Mouse (Mus musculus) embryonic stem cell, embryonic (primary cell): ENCODE data around the gene Gm11060.

Source experiments
- CTCF ChIA-PET, 4 experiments: fragments of 300-600 bp in 2 of 4; fragments of 350-600 bp in 2 of 4; sonication (Branson Sonifier 250); formaldehyde crosslinking; loops; one replicate each; lab custom pipeline; 2022; ENCODE audit warnings: inconsistent platforms in 2 of 4; lab: Charles Lee
- POLR2A ChIA-PET, 4 experiments: fragments of 300-600 bp in 2 of 4; fragments of 350-600 bp in 2 of 4; sonication (Branson Sonifier 250); formaldehyde crosslinking; loops; one replicate each; lab custom pipeline; 2022; ENCODE audit warnings: antibody characterized with exemption in 4 of 4, inconsistent platforms in 1 of 4; lab: Charles Lee

Gene Gm11060

DNA sequence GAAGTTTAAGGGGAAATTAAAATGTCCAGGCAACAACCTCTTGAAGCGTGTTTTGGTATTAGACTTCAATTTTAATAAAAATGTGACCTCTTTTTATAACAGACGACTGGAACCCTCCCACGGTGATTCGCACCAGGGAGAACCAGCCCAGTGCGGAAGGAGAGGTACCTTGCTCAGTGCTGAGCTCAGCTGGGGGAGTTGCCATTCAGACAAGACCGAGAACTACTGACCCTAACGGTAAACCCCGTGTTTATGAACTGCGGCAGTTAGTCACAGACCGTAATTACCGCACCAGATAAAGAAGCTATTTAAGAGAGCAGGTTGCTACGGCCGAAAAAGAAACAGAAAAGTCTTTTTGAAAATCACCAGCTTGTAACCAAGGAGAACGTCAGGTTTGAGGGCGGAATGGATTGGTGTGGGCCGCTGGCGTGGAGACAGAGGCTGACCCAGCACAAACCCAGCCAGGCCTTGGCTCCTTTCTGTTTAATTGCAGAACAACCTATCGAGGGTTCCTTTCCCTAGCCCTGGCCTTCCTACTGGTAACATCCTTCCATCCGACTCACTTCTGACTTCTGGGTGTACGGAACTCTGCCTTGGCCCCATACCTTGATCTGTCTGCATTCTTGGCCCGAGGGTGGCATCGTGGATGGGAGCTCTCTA, 5.6 kb downstream of the Gm11060 start:
- CTCF ChIA-PET = interaction anchor here in 1 of 4 experiments (0.7 kb wide), 1 partner anchor 203 kb away, joined by 6 read pairs; no protein-coding TSS in a partner anchor
- POLR2A ChIA-PET = interaction anchor here in 1 of 4 experiments (0.6 kb wide), 1 partner anchor 8 kb away, joined by 3 read pairs; no protein-coding TSS in a partner anchor

DNA sequence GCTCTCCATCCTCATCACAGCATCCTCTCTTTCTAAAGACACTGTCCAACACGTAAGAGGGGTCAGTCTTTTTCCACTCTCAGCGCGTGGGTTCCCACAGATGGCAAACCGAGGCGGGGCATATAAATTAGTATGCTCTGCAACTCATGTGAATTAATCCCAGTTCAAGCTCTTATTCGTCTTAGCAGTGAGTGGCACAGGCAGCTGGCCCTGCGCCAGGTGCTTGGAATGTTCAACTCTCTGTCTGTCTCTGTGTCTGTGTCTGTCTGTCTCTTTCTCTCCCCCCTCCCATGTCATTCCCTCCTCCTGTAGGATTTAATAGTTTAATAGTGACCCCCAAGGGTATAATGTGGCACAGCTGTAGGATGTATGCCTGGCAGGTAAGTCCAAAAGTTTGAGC, 7.6 kb downstream of the Gm11060 start:
- POLR2A ChIA-PET = interaction anchor here in 1 of 4 experiments (0.6 kb wide), 1 partner anchor 903 kb away, joined by 3 read pairs; no protein-coding TSS in a partner anchor
- CTCF ChIA-PET = interaction anchor here in 1 of 4 experiments (0.6 kb wide), 1 partner anchor 61 kb away, joined by 5 read pairs; no protein-coding TSS in a partner anchor

DNA sequence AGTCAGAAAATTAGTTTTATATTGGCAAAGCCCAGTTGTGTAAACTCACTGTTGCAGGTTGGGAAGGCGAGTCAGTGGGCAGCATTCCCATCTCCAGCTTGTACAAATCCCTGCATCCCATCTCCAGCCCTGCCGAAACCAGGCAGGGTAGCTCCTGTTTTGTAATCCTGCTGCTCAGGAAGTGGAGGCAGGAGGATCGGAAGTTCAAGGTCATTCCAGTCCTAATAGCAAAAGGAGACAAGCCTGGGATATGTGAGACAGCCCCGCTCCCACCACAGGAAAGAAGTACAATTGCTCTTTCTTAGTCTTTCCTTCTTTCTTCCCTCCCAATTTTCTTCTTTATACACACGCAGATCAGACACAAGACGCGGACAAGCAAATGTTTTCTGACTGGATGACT, 8.7 kb downstream of the Gm11060 start:
- POLR2A ChIA-PET = no interaction called here
- CTCF ChIA-PET = no interaction called here

DNA sequence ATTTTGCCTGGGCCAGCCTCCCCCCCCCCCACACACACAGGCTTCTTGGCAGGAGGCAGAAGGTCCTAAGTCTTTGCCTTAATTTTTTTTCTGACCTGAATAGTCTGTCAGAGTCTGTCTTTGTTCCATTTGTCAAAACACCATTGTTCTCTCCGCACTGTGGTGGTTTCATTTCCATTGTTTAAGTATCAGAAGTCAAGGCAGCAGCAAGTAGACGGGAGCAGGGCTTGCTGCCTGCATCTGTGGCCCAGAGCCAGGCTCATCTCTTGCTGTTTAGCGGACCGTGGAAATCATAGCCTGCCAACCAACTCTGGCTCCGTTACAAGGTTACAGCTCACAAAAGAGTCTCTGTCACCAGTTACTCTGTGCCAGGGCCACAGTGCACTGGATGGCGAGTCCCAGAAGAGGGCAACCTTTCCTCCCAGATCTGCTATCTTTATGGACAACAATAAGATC, 16.9 kb downstream of the Gm11060 start:
- POLR2A ChIA-PET = interaction anchor here in 1 of 4 experiments (0.7 kb wide), 1 partner anchor 775 kb away, joined by 3 read pairs; no protein-coding TSS in a partner anchor
- CTCF ChIA-PET = interaction anchor here in 2 of 4 experiments (0.6 to 1.0 kb wide), 3 partner anchors 60 to 284 kb away, joined by 3 read pairs; no protein-coding TSS in a partner anchor

DNA sequence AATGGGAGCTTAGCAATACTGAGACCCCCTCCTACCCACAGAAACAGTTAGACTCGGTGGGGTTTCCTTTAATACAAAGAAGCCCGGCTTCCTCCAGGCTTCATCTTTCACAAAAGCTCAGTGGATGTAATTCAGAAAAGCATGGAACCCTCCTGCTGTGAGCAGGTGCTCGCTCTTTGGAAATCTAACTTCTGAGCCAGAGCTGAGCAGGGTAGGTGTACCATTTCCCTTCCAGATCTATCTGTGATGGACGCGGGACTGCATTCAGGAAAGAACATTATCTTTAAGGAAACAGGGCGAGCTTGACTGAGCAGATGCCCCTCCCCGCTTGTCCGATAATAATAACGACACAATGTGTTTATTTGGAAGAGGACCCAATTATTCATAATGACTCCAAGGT, 22.3 kb downstream of the Gm11060 start:
- ChIA-PET CTCF (interaction anchor here in 2 of 4 experiments (0.8 to 1.2 kb wide), 2 partner anchors 116 to 1690 kb away, joined by 3 read pairs; no protein-coding TSS in a partner anchor), POLR2A (interaction anchor here in 2 of 4 experiments (0.5 to 2.1 kb wide), 8 partner anchors 10 to 1223 kb away, joined by 3 to 8 read pairs (median 4); partner anchors contain the start of gene Wt1 (in 1 of the 2))

DNA sequence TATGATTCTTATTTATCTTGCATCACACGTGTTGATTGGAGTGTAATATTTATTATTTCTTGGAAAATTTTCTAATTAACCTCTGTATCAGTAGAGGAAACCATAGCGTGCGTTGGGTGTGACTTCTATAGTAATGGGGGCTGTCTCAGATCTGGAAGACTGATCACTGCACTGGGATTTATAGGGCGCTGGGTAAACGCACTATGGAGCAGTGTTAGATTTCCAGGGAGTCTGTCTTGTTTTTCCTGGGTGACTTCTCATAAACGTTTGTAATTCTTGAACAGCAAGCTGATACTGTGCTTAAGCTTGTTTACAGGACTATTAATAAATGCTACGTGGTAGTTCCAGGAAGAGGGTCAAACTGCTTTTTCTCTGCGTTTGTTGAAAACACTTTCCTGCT, 25.9 kb downstream of the Gm11060 start:
- CTCF ChIA-PET = no interaction called here
- POLR2A ChIA-PET = no interaction called here

DNA sequence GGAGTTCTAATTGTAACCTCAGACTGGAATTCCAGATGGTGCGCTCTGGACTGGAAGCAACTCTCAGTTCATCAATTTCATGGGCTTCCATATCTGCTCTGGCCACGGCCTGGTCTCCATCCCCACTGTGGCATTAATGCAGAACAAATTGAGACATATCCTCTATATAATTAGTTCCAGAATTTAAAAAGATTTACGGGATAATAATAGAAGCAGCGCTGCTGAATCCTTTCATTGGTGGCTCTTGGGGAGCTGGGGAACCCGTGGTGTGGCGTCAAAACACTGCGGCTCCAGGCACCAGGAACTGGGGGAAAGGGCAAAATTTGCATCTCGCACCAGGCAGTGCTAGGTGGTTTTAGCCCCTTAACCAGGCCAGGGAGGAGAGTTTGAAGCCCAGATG, 30.4 kb downstream of the Gm11060 start:
- ChIA-PET CTCF (no interaction called here), POLR2A (no interaction called here)

DNA sequence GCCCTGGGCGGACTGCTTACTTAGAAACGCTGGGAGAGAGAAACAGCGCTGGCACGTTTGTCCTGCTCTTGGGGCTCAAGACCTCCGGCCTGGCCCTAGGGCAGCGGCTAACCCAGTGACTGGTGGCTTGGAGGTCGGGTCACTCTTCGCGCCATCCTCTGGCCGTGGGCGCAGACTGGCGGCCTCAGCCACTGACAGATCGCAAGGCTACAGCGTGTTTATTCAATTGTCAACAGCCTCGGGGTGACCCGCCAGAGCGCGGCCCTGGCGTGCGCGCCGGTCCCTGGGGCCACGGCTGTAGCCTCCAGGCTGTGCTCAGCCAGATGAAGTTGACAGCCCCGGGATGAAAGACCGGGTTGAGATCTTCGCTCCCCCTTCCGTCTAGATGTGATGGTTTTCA, 31.1 kb downstream of the Gm11060 start:
- ChIA-PET POLR2A (no interaction called here), CTCF (no interaction called here)

DNA sequence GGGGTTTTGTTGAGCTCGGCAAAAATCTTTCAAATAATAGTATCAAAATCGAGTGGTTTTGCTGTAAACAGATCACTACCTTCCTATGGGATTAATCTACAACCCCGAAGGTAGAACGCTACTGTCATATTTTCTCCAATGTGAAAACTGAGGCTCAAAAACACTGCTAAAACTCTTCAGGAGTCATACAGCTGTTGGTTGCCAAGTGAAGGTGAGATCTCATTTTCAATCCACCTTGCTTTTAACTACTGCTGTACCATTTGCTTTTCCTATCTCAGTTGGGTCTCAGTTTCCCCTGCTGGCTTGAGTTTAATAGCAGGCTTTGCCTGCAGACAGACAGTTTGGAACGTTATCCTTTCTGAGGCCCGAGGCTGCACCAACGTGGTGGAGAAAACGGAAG, 31.6 kb downstream of the Gm11060 start:
- ChIA-PET CTCF (no interaction called here), POLR2A (interaction anchor here in 1 of 4 experiments (2.0 to 2.2 kb wide), 2 partner anchors 9 to 30 kb away, joined by 8 to 11 read pairs; no protein-coding TSS in a partner anchor)

DNA sequence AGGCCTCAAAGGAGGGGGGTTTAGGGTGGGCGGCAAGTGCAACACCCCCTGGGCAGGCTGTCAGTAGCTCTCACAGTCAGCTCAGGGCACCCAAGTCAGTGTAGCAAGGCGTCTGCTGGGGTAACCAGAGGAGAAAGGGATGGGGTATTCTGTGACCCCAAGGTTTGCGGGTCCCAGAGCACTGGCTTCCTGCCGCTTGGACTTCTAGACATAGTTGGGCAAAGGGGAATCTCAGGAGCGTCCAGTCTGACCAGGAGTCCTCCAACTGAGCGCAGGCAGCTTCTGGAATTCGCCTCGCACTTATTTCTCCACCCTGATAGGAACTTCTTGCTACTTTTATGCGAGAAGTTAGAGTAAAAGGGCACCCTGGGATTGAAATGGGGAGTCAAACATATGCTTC, 32.1 kb downstream of the Gm11060 start:
- CTCF ChIA-PET = interaction anchor here in 1 of 4 experiments (0.6 kb wide), 1 partner anchor 52 kb away, joined by 15 read pairs; no protein-coding TSS in a partner anchor
- POLR2A ChIA-PET = interaction anchor here in 1 of 4 experiments (2.0 to 2.2 kb wide), 2 partner anchors 10 to 30 kb away, joined by 8 to 11 read pairs; no protein-coding TSS in a partner anchor

DNA sequence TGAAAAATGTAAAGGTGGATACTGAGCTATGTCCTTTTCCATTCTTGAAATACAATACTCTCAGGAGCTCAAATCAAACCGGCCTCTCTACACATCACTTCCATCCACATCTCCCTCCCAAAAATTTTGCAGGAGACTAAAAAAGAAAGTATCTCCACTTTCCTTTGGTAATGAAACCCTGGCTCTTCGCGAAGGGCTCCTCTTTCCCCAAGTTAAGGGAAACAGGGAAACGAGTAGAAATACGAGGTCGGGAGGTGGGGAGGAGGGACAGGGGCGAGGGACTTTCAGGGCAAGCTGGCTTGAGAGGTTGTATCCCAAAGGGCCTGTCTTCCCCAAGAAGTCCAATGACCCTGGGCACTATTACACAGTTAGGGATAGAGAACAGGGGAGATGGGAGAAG, 32.6 kb downstream of the Gm11060 start:
- CTCF ChIA-PET = interaction anchor here in 2 of 4 experiments (0.6 to 0.7 kb wide), 2 partner anchors 52 to 67 kb away, joined by 4 to 15 read pairs; no protein-coding TSS in a partner anchor
- POLR2A ChIA-PET = interaction anchor here in 2 of 4 experiments (0.7 to 2.5 kb wide), 5 partner anchors 10 to 996 kb away, joined by 4 to 12 read pairs (median 8); no protein-coding TSS in a partner anchor

DNA sequence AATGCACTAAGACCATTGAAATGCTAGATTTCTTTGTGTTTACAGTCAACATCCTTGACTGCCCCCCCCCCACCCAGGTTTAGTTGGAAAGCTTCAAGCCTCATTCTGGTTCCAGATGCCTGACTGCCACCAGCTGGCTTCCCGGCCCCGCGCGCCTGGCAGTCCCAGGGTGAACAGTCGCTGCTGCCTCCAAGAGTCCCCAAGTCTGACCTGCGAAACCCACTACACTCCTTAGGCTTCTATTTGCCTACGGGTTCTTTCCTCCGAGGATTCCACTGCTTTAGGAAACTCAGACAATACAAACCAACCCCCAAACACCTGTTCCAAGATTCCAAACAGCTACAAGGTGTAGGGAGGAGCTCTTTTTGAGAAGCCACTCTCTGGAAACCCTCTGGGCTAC, 33.4 kb downstream of the Gm11060 start:
- CTCF ChIA-PET = interaction anchor here in 1 of 4 experiments (1.6 kb wide), 1 partner anchor 64 kb away, joined by 4 read pairs; no protein-coding TSS in a partner anchor
- POLR2A ChIA-PET = interaction anchor here in 2 of 4 experiments (0.5 to 2.5 kb wide), 6 partner anchors 11 to 150 kb away, joined by 3 to 11 read pairs (median 5); partner anchors contain the start of gene Eif3m (in 1 of the 2)

DNA sequence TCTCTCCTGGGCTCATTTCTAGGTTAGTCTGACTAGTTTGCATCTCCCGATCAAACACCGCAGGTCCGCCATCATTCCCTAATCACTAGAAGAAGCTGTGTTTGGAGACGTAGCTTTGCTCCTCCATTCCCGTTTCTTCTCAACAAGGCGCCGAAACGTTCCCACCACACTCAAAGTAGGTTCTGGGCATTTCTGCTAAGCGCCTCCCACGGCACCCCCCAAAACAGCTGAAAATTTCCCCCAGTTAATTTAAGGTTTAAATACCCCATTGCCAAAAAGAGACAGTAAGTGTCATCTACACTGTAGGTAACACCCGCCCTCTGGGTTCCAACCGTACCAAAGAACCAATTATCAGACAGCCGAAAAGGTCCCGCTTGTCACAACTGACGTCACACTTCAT, 33.8 kb downstream of the Gm11060 start:
- POLR2A ChIA-PET = interaction anchor here in 2 of 4 experiments (0.5 to 2.5 kb wide), 4 partner anchors 14 to 150 kb away, joined by 3 to 5 read pairs (median 4); partner anchors contain the start of gene Eif3m (in 1 of the 2)
- CTCF ChIA-PET = interaction anchor here in 1 of 4 experiments (1.6 kb wide), 1 partner anchor 63 kb away, joined by 4 read pairs; no protein-coding TSS in a partner anchor

DNA sequence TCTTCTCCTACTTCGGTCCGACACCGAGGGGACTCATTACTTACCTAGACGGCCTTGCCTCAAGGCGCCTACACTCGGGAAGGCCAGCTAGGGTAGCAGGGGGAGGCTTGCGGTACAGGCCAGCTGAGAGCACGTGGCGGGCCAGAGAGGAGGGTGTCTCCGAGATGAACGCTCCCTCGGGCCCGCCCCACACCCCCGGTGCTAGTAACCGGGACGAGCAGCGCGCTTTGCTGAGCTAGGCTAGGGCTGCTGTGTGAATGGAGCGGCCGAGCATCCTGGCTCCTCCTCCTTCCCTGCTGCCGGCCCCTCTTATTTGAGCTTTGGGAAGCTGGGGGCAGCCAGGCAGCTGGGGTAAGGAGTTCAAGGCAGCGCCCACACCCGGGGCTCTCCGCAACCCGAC, 34.5 kb downstream of the Gm11060 start, which contains the start of gene Wt1:
TSS of gene Wt1 (plus strand) at position 251 of the 400 bp plus-strand sequence.
- ChIA-PET POLR2A (interaction anchor here in 2 of 4 experiments (0.6 to 2.5 kb wide), 4 partner anchors 12 to 109 kb away, joined by 4 to 5 read pairs (median 4); partner anchors contain the start of gene Eif3m (in 1 of the 2)), CTCF (interaction anchor here in 2 of 4 experiments (0.6 to 1.6 kb wide), 3 partner anchors 33 to 1813 kb away, joined by 3 to 9 read pairs (median 4); no protein-coding TSS in a partner anchor)

DNA sequence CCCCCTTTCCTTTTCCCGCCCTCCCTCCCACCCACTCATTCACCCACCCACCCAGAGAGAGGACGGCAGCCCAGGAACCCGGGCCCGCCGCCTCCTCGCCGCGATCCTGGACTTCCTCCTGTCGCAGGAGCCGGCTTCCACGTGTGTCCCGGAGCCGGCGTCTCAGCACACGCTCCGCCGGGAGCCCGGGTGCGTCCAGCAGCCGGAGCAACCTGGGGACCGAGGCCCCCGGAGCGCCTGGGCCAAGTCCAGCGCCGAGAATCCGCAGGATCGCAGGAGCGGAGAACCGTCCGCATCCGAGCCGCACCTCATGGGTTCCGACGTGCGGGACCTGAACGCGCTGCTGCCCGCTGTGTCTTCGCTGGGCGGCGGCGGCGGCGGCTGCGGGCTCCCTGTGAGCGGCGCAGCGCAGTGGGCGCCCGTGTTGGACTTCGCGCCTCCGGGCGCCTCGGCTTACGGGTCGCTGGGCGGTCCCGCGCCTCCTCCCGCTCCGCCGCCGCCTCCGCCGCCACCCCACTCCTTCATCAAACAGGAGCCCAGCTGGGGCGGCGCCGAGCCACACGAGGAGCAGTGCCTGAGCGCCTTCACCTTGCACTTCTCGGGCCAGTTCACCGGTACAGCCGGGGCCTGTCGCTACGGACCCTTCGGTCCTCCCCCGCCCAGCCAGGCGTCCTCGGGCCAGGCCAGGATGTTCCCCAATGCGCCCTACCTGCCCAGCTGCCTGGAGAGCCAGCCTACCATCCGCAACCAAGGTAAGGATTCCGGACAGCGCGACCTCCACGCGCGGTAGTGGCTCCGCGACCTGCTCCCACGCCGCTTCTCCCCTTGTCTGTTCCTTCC, 35.1 kb downstream of the Gm11060 start:
- CTCF ChIA-PET = interaction anchor here in 1 of 4 experiments (0.6 kb wide), 2 partner anchors 34 to 1812 kb away, joined by 3 to 9 read pairs; no protein-coding TSS in a partner anchor
- POLR2A ChIA-PET = interaction anchor here in 1 of 4 experiments (0.6 to 2.5 kb wide), 4 partner anchors 12 to 99 kb away, joined by 3 to 5 read pairs (median 4); no protein-coding TSS in a partner anchor

DNA sequence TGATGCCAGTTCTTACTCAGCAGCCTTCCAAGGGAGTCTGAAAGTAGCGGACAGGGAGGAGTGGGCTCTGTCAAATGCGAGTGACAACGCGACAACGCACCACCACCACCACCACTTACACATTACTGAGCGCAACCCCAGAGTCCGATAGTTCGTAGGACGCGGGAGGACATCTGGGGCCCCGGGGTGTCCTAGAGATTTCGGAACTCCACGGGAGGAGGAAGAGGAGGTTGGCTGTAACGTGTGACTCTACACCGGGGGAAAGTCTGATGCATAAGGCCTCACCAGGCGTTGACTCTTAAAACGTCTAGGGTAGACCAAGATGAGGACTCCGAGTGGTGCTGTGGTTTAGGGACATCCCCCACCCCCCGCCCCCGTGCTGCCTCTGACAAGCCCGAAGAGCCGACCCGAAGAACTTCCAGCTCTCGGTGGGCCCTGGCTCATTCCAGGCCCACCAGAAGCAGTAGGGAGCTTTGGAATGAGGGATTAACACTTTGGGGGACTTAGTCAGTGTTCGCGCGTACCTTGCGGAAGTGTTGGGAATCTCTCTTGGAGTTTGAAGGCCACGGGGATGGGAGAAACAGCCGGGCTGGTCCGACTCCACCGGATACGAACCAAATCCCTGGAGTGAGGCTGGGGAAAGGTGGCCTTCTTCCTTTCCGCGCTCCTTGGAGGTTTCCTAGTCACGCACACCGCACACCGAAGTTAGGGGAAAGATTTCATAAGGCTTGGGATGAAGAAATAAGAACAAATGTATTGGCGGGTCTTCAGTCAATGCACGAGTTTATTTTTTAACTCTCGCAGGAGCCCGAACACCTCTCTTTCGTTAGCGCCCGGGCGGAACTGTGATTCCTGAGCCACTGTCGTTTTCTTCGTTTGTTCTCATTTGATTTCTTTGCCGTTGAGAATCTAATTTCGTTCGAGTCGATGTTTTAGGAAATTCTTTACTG, 36.0 kb downstream of the Gm11060 start:
- CTCF ChIA-PET = interaction anchor here in 1 of 4 experiments (0.6 kb wide), 1 partner anchor 13 kb away, joined by 3 read pairs; no protein-coding TSS in a partner anchor
- POLR2A ChIA-PET = interaction anchor here in 2 of 4 experiments (0.6 to 1.0 kb wide), 2 partner anchors 14 to 191 kb away, joined by 3 to 4 read pairs; no protein-coding TSS in a partner anchor

DNA sequence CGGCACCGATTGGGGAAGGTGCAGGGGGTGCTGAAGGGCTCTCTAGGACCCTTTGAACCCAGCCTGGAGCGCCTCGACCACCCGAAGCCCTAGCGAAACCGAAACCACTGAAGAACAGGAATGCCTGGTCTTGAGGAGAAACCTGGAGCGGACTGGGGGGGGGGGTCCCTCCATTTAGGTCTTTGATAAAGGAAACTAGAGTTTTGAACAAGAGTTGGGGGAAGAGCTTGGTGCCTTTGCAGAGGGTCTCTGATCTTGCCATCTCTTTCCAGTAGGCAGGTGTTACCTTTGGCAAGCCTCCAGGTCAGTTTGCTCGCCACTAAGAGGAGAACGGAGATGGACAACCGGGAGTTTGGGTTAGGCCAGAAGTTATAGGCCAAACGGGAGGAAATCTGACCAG, 36.7 kb downstream of the Gm11060 start:
- ChIA-PET POLR2A (no interaction called here), CTCF (no interaction called here)
